Mouse (Mus musculus) kidney, postnatal 4 days (tissue): ENCODE measurements at regions not wholly inside any gene's neighbourhood (a gene's known extent, or its start where the extent isn't known, plus 50 kb on each side); places are given as distances from the start of the nearest gene placed in this dataset.

Experiments used
- DNase-seq, 2 experiments: peaks; one replicate each; pipeline ENCODE4 v3.0.0; 2021; ENCODE audit warnings: mixed read lengths in 2 of 2

DNA sequence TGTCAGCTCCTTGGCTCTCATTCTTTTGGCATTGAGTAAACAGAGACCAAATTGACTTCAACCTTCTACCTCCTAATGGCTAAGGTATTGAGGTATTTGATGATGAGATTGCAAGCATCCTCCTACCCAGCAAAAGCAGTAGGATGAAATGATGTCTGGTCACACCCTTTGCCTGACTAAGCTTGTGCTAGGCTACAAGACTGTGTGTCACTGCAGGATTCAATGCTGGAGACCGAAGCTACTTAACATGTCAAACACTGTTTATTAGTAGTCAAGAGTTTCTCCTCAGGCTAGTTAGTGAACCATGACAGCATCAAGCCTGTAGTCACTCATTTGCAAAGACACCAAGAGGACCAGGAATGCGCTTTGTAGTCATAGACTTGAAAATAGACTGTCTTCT is 320.0 kb downstream of the Prr30 start:
- DNase-seq = no peak

DNA sequence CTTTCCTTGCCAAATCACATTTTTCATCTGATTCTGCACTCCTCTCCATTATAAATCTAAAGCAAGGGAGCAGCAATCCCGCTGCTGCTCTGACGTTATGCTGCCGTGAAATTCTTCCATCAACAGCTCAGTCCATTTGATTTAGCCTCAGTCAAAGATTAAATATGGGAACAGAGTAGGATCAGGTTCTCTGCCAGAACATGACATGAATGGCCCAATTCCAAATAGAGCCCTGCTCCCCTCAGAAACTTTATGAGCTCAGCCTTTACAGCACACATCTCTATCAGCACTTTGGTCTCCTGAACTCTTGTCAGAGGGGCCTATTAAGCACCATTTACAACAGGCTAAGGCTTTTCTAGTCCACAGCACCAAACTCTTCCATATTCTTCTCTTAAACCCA is 332.3 kb downstream of the Prr30 start:
- DNase-seq = no peak

DNA sequence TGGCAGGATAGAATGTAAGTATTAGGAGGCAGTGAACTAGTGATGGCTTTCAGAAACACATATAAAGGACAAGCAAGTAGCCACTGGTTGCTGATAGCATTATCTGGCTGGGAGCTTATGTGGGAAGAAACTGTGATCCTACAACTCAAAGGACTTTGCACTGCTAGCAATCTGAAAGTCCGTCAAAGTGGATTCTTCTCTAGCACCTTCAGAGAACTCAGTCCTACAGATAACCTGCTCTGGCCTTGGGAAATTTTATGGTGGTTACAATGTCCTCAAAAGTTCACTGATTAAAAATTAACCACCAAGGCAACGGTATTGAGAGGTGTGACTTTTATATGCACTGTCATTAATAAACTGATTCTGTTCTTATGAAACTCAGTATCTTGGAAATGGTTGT is 335.3 kb downstream of the Prr30 start:
- no peak for DNase-seq

DNA sequence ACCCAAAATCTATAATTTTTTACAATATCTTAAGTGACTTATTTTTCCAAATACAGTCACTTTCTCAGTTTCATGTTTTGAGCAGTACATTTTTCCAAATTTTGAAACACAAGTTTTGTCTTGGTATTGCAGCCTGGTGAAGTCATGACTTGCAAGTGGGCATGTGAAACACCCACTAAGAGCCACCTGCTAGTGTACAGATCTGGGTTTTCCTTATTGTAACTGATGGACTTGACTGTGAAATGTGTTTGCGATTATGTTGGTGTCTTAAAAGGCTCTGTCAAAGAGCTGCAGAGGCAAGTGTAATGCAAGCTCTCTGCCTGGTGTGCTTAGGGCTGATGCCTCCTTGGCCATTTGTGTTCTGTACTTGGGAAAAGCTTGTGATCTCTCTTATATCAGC is 336.0 kb downstream of the Prr30 start:
- DNase-seq = no peak

DNA sequence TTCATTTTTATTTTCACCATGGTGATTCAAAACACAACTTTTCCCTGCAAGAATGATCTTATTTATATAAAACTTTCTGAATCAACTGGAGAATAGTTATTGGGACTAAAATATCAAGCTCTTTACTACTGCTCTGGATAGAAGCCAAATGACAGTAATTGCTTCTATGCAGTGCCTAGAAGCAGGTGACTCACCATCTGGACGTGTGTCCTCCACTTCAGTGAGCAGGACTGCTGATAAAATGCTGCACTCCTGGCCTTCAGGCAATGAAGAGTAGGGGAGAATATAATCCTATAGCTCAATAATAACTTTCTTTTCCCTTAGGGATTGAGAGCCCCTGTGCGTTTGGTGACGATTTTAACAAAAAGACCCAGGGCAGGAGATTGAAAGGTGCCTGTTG is 357.3 kb downstream of the Prr30 start:
- DNase-seq = no peak
